Mouse (Mus musculus) lung, postnatal 0 days (tissue): Measurements from ENCODE around the gene Zfp1. TPM values are rescaled to one million over a fixed set of nuclear protein-coding genes. Genes with fewer than 3 reads are reported as not detected.

ENCODE experiments used
- ATAC-seq: fragments of 200-750 bp; cut with Nextera tagmentation; 2 replicates; pipeline ENCODE4 v1.8.0; 2017; ENCODE audit warnings: moderate library complexity
- DNase-seq: peaks from one replicate; pipeline ENCODE4 v3.0.0-alpha.2; 2016; ENCODE audit warnings: low spot score
- H3K27ac ChIP-seq: fragments of 300-500 bp; sonication (generic); 2 replicates; pipeline ENCODE4 v1.5.1; 2014; ENCODE audit warnings: antibody characterized with exemption, mild to moderate bottlenecking, low read length, mixed read lengths
- H3K27me3 ChIP-seq: fragments of 300-500 bp; sonication (generic); replicated peaks from 2 replicates; pipeline ENCODE4 v1.6.1; 2014; ENCODE audit warnings: low read length, mixed read lengths; ENCODE audit not compliant: insufficient read depth
- H3K36me3 ChIP-seq: fragments of 300-500 bp; sonication (generic); 2 replicates; pipeline ENCODE4 v1.6.1; 2014; ENCODE audit warnings: low read length, mixed read lengths; ENCODE audit not compliant: insufficient read depth
- H3K4me1 ChIP-seq: fragments of 300-500 bp; sonication (generic); 2 replicates; pipeline ENCODE4 v1.6.1; 2014; ENCODE audit warnings: antibody characterized with exemption, low read depth, low read length, mixed read lengths; ENCODE audit not compliant: insufficient read depth
- H3K4me2 ChIP-seq: fragments of 300-500 bp; sonication (generic); replicated peaks from 2 replicates; pipeline ENCODE4 v1.6.1; 2014; ENCODE audit warnings: low read depth, mild to moderate bottlenecking, low read length, moderate library complexity, mixed read lengths
- H3K4me3 ChIP-seq: fragments of 300-500 bp; sonication (generic); 2 replicates; pipeline ENCODE4 v1.5.1; 2014; ENCODE audit warnings: low read depth, low read length
- H3K9ac ChIP-seq: fragments of 300-500 bp; sonication (generic); replicated peaks from 2 replicates; pipeline ENCODE4 v1.6.1; 2014; ENCODE audit warnings: low read depth, mild to moderate bottlenecking
- H3K9me3 ChIP-seq: fragments of 300-500 bp; sonication (generic); 2 replicates; pipeline ENCODE4 v1.6.1; 2016; ENCODE audit warnings: low read length, mixed read lengths
- CTCF ChIP-seq: IDR thresholded peaks from 2 replicates; pipeline ENCODE4 v1.5.1; 2016; ENCODE audit warnings: antibody characterized with exemption, mild to moderate bottlenecking
- EP300 ChIP-seq: IDR thresholded peaks from 2 replicates; pipeline ENCODE4 v1.6.1; 2016; ENCODE audit warnings: antibody characterized with exemption, mild to moderate bottlenecking, control low read depth
- WGBS: fragments of 180-500 bp; shearing (Covaris S2); extraction: QIAGEN DNeasy Blood & Tissue Kit; methylation state at CpG from one replicate; pipeline ENCODE4 v1.1.7; 2014; 5-methylcytosine and 5-hydroxymethylcytosine counted together
- polyA plus RNA-seq: library from polyadenylated mRNA; unstranded; fragments of >200 nt; fragmentation: Nextera tagmentation; extraction: Ambion mirVana; gene quantifications from 2 replicates; pipeline ENCODE4 v1.2.1, GENCODE M21; 2015

The Zfp1 gene
- polyA plus RNA-seq, 1 experiment from 2014 or later: 11.1 TPM

- Histone ChIP-seq H3K27me3 (no peaks in the 10 kb centered on the region), H3K4me1 (0 out of 2 replicates have a peak, but pooled peaks cover 4% of the 10 kb centered on the region), H3K36me3 (peaks cover 25% of the 10 kb centered on the region), H3K9ac (no peak overlapping the region), H3K9me3 (no peaks in the 10 kb centered on the region), H3K27ac (no peak overlapping the region), H3K4me3 (no peak overlapping the region), H3K4me2 (no peak overlapping the region)
- DNase-seq (no peak), ATAC-seq (no peak)
- TF ChIP-seq CTCF (no peak), EP300 (no peak)
- WGBS: 92% methylated on average over 12 of the region's 12 CpGs
Observed at GRCm38 (mm10) chr8:111714295-111714694, 71.1 kb downstream of the Zfp1 start.

- 84% methylated on average over 13 of the region's 13 CpGs for WGBS
Observed at GRCm38 (mm10) chr8:111715514-111715913, 72.3 kb downstream of the Zfp1 start.

GRCm38 (mm10) chr8:111716603-111717487 is 73.6 kb downstream of the Zfp1 start:
- peak; percentile 80 for DNase-seq
- Histone ChIP-seq H3K4me1 (0 out of 2 replicates have a peak, but pooled peaks cover 4% of the 10 kb centered on the region), H3K4me3 (no peak overlapping the region), H3K4me2 (0 out of 2 replicates have a peak overlapping the region, but pooled peaks have one; percentile 3), H3K27ac (peak overlapping the region; percentile 70), H3K27me3 (no peaks in the 10 kb centered on the region), H3K9ac (no peak overlapping the region), H3K9me3 (no peaks in the 10 kb centered on the region), H3K36me3 (peaks cover 22% of the 10 kb centered on the region; the same call in 1 of the 2 replicates)
- TF ChIP-seq EP300: no peak
- 46% methylated on average over 10 of the region's 10 CpGs for WGBS
- peak; percentile 58 for ATAC-seq

More at GRCm38 (mm10) chr8:111715514-111715913, 72.3 kb downstream of the Zfp1 start:
- Histone ChIP-seq H3K27ac (no peak overlapping the region), H3K9me3 (no peaks in the 10 kb centered on the region), H3K4me3 (no peak overlapping the region), H3K27me3 (no peaks in the 10 kb centered on the region), H3K36me3 (peaks cover 22% of the 10 kb centered on the region), H3K4me2 (no peak overlapping the region), H3K4me1 (0 out of 2 replicates have a peak, but pooled peaks cover 4% of the 10 kb centered on the region), H3K9ac (no peak overlapping the region)
- TF ChIP-seq EP300: no peak
- peak; percentile 32; the same call in 1 of the 2 replicates for TF ChIP-seq CTCF
- DNase-seq (no peak), ATAC-seq (no peak)

GRCm38 (mm10) chr8:111717488-111717792 is 74.2 kb downstream of the Zfp1 start:
- no peak overlapping the region for H3K4me3 ChIP-seq
- peak overlapping the region; percentile 70 for H3K27ac ChIP-seq
- no peak for ATAC-seq
- no peaks in the 10 kb centered on the region for H3K9me3 ChIP-seq
- H3K9ac ChIP-seq: no peak overlapping the region
- peaks cover 17% of the 10 kb centered on the region; the same call in 1 of the 2 replicates for H3K36me3 ChIP-seq
- TF ChIP-seq EP300: no peak
- no peak for TF ChIP-seq CTCF
- 0 out of 2 replicates have a peak, but pooled peaks cover 4% of the 10 kb centered on the region for H3K4me1 ChIP-seq
- no peak for DNase-seq
- H3K27me3 ChIP-seq: no peaks in the 10 kb centered on the region
- H3K4me2 ChIP-seq: no peak overlapping the region
- WGBS: 79% methylated on average over 4 of the region's 4 CpGs

DNA sequence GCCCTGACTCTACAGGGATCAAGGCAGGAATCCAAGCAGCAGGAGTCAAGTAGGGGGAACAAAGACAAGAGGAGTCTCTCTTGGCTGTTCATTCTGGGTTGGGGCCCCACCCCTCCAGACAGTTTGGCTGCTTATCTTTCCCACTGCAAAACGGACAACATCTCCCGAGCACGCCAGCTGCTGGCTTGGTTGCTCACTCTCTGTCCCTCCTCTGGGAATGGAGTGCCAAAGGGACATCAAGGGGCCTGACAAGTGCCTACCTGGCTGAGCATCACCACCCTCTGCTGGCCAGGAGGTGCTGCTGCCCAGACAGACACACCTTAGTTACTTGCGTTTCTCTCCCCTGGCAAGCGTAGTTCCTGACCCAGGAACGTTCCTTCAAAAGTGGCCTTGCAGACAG is 74.7 kb downstream of the Zfp1 start:
- H3K27ac ChIP-seq: peak overlapping the region; percentile 70
- no peak overlapping the region for H3K4me3 ChIP-seq
- peaks cover 17% of the 10 kb centered on the region; the same call in 1 of the 2 replicates for H3K36me3 ChIP-seq
- H3K9ac ChIP-seq: no peak overlapping the region
- DNase-seq: peak; percentile 76
- WGBS: 31% methylated on average over 6 of the region's 6 CpGs
- ATAC-seq: peak; percentile 19
- H3K4me2 ChIP-seq: no peak overlapping the region
- H3K9me3 ChIP-seq: no peaks in the 10 kb centered on the region
- H3K27me3 ChIP-seq: no peaks in the 10 kb centered on the region
- 0 out of 2 replicates have a peak, but pooled peaks cover 4% of the 10 kb centered on the region for H3K4me1 ChIP-seq
- TF ChIP-seq EP300: no peak
- TF ChIP-seq CTCF: peak; percentile 70

- ATAC-seq (no peak), DNase-seq (no peak)
- Histone ChIP-seq H3K4me2 (no peak overlapping the region), H3K36me3 (peaks cover 17% of the 10 kb centered on the region; the same call in 1 of the 2 replicates), H3K9me3 (no peaks in the 10 kb centered on the region), H3K27me3 (no peaks in the 10 kb centered on the region), H3K27ac (no peak overlapping the region), H3K4me1 (0 out of 2 replicates have a peak, but pooled peaks cover 4% of the 10 kb centered on the region), H3K4me3 (no peak overlapping the region), H3K9ac (no peak overlapping the region)
- no peak for TF ChIP-seq EP300
- TF ChIP-seq CTCF: no peak
- WGBS: 45% methylated on average over 5 of the region's 5 CpGs
Observed at GRCm38 (mm10) chr8:111718937-111719336, 75.7 kb downstream of the Zfp1 start.
